Mouse (Mus musculus): ENCODE results near the gene Klk10.

Gene Klk10

DNA sequence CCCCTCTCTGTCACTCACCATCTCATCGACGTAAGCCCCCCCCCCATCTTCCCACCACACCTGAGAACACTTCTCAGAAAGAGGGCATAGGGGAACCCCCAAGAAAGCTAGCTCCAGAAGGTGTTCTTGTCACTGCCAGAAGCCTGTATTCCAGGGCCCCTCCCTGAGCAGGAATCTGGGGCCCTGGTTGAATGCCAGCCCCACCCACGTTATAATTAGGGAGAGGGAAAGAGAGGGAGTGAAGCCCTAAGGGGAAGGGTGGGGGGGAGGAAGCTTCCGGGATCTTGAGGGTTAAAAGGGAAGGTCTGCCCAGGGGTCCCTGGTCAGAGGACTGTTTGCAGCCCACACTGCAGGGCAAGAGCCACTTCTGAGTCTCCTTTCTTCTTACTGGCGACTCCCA, at the start of gene Klk10:
TSS of gene Klk10 (plus strand) at position 290 of the 400 bp plus-strand sequence.
- no peak for DNase-seq (ENCODE audit: low spot score in 2 of 2)

DNA sequence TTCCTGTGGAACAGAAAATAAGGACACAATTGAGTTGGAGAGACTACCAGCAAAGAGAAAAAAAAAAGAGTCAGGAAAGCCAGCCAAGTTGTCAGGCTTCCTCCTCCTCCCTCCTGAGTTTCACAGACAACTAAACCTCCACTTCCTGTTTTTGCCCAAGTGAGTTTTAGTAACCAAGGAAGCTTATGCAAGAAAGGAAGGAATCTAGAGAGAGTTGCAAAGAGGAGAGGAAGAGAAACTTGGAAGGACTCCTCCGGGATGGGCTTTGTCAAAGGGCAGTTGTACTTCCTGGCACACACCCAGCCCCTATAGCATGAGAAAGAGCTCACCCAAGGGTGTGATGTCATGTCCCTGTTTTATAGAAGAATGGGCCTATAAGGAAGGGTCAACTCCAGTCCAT, 33.0 kb upstream of the Klk10 start:
- DNase-seq (ENCODE audit: low spot score in 2 of 2): no peak

DNA sequence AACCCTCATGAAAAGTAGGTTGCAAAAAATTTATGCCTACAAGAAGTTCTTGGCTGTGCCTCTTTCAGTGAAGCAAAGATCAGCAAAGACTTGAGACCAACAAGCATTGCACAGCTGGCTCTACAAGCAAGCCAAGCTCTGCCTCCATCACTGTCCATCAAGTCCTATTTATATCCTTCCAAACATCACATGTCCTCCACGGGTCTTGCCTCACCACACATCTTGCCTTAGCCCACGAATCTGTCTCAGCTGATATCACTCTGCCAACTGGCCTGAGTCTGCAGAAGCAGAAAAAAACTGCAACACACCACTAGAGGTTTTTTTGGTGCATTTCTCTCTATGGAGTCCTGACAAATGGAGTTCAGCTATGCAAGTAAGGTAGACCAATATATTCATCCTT, 28.0 kb upstream of the Klk10 start:
- DNase-seq (ENCODE audit: low spot score in 2 of 2): no peak

DNA sequence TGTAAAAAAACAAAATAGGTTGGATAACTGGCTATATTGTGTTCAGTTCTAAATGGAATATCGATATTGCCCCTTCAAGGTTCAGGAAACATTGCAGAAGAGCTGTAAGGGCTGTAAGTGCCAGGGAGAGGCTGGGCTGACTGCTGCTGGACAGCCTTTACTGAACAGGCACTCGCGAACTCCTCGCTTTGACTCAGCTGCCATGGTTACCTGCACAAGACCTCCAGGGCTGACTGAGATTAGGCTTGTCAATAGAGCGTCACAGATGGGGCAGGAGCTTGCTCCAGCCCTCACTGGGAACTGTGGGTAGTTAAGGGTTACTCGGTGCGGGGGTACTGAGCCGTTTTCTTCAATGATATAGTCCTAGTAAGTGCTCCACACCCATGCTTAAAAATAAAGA, 14.4 kb upstream of the Klk10 start:
- DNase-seq (ENCODE audit: low spot score in 2 of 2): no peak

DNA sequence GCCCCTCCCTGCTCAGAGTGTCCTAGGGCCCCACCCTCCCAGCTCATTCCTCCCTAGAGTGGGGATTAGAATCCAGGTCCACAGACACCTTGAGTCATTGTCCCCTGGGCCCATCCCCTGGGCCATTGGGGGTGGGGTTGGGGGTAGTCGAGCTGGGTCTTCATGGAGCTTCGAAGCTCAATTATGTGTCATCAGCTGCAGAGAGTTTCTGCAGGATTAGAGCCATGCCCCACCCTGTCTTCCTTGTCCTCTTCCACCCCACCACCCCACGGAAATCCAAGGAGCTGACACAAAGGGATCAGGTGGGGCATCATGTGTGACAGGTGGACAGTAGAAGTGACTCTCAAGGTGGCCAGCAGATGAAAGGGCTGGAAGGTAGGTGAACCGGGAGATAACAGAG, 12.2 kb upstream of the Klk10 start, which contains the start of gene Klk12:
TSS of gene Klk12 (plus strand) at position 301 of the 400 bp plus-strand sequence.
- no peak for DNase-seq (ENCODE audit: low spot score in 2 of 2)

DNA sequence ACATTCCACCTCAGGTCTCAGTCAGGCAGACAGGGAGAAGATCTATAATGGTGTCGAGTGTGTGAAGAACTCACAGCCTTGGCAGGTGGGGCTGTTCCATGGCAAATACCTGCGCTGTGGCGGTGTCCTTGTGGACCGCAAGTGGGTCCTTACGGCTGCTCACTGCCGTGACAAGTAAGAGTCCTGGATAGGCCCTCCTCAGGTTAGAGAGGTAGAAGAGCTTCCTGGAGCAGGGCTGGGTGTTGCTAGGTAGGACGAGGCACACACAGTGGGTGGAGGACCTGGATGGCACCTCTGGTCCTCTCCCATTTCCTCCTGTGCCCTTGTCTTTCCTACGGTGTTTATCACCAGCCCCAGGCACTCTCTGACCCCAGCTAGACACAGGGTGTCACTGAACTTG, 11.2 kb upstream of the Klk10 start:
- DNase-seq (ENCODE audit: low spot score in 2 of 2): no peak

DNA sequence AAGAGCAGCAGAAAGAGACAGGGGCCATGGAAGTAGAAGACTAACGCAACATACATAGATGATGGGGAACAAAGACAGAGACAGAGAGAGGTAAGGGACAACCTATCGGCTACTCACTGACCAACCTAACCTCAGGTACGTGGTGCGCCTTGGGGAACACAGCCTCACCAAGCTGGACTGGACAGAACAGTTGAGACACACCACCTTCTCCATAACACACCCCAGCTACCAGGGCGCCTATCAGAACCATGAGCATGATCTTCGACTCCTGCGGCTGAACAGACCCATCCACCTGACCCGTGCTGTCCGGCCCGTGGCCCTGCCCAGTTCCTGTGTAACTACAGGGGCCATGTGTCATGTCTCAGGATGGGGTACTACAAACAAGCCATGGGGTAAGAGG, 10.1 kb upstream of the Klk10 start:
- DNase-seq (ENCODE audit: low spot score in 2 of 2): no peak

DNA sequence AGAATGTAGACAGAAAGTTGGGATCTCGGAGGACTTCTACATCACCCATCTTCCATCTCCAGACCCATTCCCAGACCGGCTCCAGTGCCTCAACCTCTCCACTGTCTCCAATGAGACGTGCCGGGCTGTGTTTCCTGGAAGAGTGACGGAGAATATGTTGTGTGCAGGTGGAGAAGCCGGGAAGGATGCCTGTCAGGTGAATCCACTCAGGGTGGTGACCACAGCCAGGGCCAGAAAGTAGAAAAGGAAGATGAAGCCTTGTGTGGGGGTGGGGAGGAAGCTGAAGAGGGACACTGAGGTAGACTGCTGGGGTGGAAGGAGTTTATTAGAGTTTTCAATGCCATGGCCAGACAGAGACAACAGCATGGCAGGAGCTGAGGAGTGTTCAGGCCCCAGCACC, 8.9 kb upstream of the Klk10 start:
- DNase-seq (ENCODE audit: low spot score in 2 of 2): no peak

DNA sequence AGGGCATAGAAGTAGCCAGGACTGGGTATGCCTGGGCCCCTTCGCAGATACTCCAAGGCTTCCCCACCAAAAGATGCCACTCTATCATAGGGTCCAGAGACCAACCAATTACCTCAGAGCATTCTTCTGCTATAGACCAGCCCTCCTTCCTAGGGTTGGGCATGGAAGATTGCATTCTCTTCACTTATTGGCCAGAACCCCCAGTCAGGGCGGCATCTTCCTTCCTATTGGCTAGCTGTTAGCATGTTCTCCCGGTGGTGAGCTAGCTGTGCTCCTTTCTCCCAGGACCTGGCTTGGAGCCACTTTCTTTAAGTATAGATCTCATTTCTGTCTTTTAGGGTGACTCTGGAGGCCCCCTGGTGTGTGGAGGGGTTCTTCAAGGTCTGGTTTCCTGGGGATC, 7.9 kb upstream of the Klk10 start:
- DNase-seq (ENCODE audit: low spot score in 2 of 2): no peak

DNA sequence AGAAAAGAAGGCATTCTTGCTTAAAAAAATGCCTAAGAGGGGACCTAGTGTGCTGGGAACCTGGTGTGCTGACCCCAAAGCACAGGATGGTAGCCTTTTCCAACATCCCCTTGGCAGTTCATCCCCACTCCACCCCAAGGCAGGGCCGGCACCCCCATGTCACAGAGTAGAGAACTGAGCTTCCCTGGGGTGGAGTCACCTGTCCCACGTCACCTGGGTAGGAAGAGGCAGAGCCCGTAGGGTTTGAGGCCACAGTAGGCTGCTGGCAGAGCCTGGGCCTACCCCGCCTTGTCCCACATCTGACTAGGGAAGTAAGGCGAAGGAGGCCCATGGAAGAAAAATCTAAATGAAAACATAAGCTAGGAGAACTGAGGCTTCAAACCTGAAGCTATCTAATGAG, 6.5 kb upstream of the Klk10 start, which contains the start of gene Klk11:
TSS of gene Klk11 (plus strand) at position 241 of the 400 bp plus-strand sequence.
- DNase-seq (ENCODE audit: low spot score in 2 of 2): no peak

DNA sequence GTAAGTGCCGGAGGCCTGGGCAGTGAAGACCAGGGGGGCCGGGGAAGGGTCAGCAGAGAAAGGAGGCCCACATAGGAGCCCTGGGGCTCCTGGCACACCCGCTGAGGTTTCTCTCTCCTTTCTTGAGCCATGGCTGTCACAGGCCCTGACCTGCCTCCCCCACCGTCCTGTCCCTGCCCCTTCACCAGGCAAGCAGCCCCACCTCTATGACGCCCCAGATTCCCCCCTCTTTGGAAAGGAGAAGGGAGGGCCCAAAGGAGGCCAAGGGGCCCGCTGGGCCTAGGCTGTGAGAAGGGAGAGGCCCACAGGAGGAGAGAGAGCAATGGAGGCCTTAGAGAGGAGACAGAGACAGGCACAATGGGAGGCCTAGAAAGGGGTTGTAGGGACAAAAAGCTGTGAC, 6.0 kb upstream of the Klk10 start:
- no peak for DNase-seq (ENCODE audit: low spot score in 2 of 2)

DNA sequence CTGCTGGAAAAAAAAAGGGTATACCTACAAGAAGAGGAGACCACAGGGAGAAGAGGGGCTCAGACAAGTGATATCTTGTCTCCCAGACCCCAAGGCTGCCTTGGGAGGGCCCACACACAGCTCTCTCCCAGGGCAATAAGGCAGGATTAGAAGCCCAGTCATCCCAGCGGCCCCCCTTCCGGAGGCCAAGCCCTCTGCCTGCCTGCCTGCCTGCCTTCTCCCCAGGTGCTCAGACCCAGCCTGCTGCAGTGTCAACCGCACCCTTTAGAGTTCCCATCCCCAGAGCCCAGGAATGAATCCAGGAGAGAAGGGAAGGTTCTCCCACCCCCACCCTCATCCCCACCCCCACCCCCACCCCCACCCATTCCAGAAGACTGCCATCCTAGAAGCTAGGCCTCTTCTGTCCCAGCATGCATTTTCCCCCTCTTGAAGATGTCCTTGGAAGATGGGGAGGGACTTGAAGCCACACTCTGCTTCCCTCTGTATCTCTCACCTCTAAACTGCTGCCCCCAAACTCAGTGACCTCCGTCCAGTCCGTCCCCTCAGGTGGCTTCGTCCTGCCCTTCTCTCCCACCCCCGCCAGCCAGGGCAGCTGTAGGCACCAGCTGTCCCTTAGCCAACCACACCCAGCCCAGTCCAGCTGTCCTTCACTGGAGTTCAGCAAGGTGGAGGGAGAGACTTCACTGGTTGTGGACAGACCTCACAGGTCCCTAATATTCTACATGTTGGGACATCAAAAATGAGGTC, 5.4 kb upstream of the Klk10 start:
- peak in 1 of 2 experiments; percentile 1 for DNase-seq (ENCODE audit: low spot score in 2 of 2)

DNA sequence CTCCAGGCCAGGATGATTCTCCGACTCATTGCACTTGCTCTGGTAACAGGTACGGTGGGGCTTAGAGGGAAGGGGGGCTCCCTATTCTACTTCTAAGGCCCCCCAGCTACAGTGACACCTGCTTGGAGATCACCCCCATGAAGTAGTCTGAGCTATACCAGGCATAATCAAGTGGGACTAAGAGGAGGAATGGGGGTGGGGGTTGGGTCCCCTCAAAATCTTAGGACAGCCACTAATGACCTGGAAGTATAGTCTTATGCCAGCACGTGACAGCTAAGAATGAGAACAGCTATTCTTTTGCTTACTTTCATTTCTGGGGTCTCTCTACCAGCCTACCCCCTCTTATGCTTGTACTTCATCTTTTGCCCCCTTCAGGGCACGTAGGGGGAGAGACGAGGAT, 4.3 kb upstream of the Klk10 start:
- no peak for DNase-seq (ENCODE audit: low spot score in 2 of 2)

DNA sequence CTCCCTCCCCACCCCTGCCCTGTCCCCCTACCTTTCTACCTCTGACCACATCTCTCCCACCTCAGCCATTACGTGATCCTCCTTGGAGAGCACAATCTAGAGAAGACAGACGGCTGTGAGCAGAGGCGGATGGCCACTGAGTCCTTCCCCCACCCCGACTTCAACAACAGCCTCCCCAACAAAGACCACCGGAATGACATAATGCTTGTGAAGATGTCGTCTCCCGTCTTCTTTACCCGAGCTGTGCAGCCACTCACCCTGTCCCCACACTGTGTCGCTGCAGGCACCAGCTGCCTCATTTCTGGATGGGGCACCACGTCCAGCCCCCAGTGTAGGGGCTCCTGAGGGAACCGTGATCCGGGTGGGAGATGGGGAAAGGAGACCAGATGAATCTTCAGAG, 3.4 kb upstream of the Klk10 start:
- DNase-seq (ENCODE audit: low spot score in 2 of 2): no peak

DNA sequence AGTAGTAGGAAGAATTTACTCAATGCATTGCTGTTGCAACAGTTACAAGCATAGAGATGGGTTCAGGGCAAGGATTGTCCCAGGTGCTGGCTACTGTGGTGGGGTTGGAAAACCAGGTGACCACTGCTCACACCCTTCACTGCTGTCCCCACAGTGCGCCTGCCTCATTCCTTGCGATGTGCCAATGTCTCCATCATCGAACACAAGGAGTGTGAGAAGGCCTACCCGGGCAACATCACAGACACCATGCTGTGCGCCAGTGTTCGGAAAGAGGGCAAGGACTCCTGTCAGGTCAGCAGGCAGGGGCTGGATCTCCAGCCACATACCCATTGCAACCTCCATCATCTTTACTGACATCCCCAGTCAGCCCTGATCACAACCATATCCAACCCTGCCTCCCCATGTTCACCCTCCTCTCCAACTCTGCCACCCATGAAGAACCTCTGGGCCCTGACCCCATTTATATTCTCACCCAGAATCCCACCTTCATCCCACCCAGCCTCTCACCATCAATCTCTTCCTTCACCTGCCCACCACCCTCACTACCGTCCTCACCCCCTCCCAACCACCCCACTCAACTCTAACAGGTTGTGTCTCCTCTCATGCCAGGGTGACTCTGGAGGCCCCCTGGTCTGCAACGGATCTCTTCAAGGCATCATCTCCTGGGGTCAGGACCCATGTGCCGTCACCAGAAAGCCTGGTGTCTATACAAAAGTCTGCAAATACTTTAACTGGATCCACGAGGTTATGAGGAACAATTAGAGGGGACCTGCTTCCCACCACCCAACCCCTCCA, 2.5 kb upstream of the Klk10 start:
- DNase-seq (ENCODE audit: low spot score in 2 of 2): no peak

DNA sequence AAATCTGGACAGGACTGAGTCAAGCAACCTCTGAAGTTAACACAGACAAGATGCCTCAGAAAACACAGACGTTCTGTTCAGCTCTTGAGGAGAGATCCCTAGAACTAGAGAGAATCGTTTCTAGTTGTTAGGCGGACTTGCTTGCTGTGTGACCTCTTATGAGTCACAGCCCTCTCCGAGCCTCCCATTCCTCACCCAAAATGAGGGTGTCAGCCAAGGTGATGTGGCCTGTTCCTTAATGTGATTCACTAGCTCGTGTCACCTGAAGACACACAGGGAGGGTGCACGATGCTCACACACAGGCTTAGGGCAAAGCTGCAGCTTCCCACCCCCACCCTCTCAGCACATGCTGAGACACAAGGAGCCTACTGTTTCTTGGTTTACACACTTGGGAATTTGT, 594 bp upstream of the Klk10 start:
- DNase-seq (ENCODE audit: low spot score in 2 of 2): no peak

DNA sequence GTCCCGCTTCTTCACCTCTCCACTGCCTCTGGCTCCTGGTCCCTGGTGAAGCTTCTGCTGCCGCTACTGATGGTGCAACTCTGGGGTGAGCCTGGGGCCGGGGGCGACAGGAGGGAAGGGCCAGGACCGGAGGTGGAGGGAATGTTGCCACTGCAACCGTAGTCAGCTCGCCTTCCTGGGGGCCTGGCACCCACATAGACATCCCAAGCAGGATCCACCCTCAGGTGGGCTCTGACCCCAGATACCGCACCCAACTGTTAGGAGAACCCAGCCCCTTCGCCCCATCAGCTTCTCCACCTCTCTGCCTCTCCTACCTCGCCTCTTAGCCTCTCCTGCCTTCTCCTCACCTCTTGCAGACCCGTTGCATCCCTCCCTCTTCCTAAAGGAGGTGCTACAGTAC, 706 bp downstream of the Klk10 start:
- no peak for DNase-seq (ENCODE audit: low spot score in 2 of 2)

DNA sequence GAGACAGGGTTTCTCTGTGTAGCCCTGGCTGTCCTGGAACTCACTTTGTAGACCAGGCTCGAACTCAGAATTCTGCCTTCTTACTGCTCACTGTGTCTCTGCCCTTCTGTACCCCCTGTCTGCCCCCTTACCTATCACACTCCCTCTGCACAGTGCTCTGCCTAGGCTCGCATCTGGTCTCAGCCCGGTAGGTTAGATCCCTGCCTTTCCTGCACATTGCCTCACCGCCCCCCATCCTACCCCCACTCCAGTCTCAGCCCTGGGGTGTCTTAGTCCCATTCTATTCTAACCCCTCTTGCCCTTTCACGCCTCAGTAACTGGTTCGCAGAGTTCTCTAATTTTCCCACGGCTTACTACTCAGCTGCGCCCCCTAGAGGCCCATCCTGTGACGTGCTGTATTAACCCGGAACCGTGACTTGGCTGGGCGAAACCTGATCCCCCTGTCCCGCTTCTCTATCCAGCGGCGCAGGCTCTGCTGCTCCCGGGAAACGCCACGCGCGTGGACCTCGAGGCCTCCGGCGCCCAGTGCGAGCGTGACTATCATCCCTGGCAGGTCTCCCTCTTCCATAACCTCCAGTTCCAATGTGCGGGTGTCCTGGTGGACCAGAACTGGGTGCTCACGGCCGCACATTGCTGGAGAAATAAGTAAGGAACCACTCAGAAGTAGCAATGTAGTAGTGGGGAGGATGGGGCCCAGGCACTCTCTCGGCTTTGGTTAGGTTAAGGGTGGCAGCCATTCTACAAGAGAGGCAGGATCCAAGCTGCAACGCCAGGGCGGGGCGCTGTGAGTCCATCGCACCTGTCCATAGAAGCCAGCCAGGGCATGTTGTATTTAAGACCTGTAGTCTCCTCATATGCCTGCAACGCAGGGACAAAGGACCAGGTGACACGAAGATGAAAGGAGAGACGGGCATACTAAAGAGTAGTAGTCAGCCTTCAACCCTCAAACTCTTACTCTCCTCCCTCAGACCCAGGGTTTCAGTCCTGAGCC, 1.7 kb downstream of the Klk10 start:
- DNase-seq (ENCODE audit: low spot score in 2 of 2): peak; percentile 20 to 71

DNA sequence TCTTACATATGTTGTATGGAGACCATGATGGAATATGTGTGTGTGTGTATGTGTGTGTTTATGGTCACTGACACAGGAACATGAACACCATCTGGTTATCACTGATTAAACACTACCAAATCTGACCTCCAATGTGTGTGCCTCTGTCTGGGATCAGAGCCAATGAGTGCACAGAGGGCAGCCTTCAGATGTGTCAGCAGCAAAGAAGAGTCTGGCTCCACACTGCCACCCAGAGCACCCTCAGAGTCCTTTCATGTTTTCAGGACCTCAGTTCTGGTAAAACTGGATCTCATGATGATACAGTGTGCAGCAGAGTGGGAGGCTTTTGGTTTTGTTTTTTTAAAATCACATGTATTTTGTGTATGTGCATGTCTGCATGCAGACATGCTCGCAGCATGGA, 4.5 kb downstream of the Klk10 start:
- DNase-seq (ENCODE audit: low spot score in 2 of 2): no peak

DNA sequence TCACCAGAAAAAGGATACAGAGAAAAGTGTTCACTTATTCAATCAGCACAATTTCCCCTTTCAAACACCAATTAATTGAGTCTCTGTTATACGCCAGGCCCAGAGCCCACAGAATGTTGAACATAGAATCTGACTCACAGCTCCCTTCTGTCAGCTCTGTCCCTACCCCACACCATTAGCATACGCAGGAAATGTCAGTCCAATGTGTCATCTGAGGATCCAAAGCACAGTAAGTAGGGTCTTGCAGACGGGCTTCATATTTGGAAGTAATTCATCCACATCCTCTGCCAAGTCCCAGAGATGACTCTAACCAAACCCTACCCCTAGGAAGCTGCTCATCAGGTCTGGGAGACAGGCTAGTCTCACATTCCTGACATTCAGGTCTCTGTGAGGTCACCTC, 7.3 kb downstream of the Klk10 start:
- DNase-seq (ENCODE audit: low spot score in 2 of 2): no peak

DNA sequence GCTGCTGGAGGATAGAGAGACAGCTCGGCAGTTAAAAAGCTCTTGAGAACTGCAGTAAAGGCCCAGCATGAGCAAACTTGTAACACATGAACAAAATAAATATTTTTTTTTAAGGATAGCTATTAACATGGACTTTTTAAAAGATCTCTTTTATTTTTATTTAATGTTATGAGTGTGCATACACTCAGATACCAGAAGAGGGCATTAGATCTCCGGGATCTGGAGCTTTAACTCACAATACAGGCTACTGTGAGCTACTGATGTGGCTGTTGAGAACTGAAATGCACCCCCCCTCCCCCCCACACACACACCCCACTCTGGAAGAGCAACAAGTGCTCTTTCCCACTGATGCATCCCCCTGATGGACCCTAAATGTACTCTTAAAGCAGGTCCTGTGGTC, 8.5 kb downstream of the Klk10 start:
- DNase-seq (ENCODE audit: low spot score in 2 of 2): no peak

DNA sequence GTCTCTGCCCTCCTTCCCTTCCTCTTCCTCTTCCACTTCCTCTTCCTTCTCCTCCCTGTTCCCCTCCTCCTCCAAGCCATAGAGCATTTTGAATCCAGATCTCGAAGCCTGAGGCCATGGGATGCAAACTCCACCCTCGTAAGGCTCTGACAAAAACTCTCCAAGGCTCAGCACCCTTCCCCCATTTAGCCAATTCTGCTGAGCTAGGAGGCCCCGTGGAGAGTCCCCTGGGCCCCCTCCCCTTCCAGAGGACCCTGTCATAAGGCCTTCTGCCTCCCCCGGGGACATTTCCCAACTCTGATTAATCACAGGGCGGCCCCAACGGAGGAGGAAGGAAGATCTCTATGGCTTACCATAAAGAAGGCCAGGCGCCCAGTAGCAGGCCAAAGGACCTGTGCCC, 10.8 kb downstream of the Klk10 start, which contains the start of gene Klk9:
TSS of gene Klk9 (plus strand) at position 301 of the 400 bp plus-strand sequence.
- no peak for DNase-seq (ENCODE audit: low spot score in 2 of 2)

Measured in thymus, postnatal 10 days (tissue).